Mouse (Mus musculus): ENCODE data around the gene Brd2.

Gene Brd2

DNA sequence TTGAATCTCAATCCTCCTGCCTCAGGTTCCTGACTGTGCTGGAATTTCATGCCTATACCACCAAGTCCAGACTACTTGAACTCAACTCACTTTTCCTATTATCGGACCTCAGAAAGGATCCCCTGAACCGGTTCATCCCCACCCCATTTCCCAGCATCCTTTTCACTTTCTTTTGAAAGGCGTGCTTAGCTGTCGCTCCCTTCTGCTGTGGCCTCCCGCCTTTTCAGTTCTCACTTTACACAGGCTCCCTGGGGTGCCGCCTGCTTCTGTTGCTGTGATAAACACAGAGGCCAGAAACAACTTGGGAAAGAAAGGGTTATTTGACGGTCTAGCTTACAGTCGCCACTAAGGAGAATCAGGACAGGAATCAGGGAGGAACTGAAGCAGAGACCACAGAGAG is 39.3 kb downstream of the Brd2 start:
- no peak for DNase-seq (ENCODE audit: low spot score)

DNA sequence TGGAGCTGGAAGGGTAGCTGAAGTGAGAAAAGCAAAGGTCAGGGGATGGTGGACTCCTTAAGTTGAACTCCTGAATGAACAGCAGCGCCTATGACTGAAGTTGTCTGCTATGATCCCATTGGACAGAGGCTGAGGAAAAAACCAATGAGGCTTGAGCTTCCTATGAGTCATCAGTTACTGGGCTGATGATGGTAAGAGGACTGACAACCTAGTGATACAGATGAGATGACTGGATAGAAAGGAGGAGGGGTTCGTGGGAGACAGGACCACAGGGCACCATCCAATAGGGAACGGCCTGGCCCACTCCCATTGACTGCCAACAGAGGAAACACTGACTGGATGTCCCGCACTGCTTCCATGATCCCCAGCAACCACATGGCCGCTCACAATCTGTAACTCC is 42.8 kb downstream of the Brd2 start:
- peak; percentile 55 for DNase-seq (ENCODE audit: low spot score)

DNA sequence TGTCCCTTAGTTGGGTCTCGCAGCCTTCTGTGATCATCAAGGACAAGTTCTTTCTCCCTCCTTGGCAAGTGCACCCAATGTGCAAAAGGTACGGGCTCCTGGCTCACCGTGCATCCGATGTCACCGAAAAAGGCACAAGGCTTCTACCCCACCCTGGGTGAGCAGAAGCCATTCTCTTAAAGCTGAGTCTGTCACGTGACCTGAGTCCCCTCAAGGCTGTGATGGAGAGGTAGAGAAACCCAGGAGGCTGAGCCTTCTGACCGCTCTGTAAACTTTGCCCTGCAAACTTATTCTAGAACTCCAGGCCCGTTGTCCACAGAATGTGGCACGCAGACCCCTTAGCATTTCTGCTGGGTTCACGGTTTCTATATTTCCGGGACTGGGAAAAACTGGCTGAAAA is 43.4 kb downstream of the Brd2 start:
- no peak for DNase-seq (ENCODE audit: low spot score)

DNA sequence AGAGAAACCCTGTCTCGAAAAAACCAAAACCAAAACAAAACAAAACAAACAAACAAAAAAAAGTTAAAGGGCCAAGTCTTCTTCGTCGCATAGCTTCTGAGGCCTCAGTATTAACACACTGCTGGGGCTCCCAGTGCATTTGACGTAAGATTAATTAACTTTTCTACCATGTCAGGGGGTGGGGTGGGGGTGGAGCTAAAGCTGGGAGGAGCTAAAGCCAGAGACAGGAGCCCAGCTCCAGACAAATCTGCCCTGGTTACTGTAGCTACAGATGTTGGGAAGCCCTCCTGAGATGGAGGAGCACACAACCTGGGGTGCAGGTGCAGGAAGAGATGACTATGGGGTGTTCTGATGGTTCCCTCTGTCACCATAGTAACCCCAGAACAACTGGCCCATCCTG is 44.3 kb downstream of the Brd2 start:
- no peak for DNase-seq (ENCODE audit: low spot score)

DNA sequence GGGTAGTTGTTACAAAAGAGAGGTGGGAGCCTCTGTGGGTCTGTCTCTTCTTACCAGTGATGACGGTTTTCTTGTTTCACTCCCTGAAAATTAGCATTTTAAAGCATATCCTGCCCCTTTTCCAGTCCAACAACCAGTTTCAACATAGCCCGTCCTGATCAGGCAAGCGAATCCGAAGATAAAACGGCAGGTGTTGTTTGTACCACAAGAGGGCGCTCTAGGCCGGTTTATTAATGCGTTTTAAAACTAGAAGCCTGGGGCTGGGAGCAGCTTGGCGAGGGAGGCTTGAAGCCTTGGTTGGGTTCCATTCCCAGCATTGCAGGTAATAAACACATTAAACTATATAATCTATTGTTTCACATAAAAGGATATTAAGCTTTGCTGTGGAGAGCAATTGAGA is 44.9 kb downstream of the Brd2 start:
- DNase-seq (ENCODE audit: low spot score): peak; percentile 95

DNA sequence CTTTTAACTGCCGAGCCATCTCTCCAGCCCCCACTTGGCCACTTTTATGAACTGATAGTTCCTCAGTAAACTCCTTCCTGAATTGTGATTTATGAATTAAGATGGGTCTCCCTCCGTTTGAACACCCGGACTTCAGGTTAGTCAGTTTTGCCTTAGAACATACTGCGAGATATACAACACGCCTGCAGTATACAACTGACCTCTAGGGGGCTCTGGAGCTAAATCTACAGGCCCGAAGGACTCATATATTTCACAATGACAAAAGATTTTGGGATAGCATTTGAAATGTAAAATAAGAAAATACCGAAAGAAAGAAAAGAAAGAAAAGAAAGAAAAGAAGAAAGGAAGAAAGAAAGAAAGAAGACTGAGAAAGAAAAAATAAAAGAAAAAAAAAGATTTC is 47.2 kb downstream of the Brd2 start:
- DNase-seq (ENCODE audit: low spot score): peak; percentile 81

DNA sequence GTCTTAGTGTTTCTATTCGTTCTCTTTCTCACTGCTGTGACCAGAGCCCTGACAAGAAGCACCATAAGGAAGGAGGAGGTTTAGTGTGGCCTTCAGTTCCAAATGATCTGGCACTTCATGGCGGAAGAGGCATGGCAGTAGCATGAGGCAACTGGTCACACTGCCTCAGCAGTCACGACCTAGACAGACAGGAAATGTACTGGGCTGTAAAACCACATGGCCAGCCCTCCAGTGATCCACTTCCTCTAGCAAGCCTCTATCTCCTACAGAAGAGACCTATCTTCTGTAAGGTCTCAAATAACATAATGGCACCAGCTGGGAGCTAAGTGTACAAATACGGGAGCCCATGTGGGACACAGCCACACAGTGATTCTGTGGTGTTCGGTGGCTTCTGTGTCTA is 50.3 kb downstream of the Brd2 start:
- no peak for DNase-seq (ENCODE audit: low spot score)

DNA sequence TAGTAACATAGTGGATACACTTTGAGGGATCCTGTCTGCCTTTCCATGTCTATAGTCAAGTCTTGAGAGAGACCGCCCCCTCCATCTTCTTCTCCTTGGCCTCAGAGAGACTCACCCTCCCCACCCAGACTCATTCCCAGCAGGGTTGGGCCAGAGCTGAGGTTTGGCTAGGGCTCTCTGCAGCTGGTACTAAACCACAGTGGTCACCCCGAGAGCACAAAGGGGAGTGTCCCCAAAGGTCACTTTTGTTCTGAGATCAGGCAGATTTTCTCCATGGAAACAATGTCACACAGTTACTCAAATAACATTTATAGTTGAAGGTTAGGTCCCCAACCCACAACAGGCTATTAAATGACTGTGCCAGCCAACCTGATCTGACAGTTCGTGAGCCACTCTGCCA is 53.6 kb downstream of the Brd2 start:
- no peak for DNase-seq (ENCODE audit: low spot score)

All from retina, embryonic 14.5 days (tissue).